Mouse (Mus musculus) c-Kit-positive CD71-positive TER-119-positive erythroid progenitor cells, embryonic 14.5 days (primary cell): ENCODE data around the gene Ankrd2.
"Not testable (repeated sequence)": the region's sequence is repeated elsewhere in the genome, so short reads cannot be mapped to it uniquely, and the experiment has no call there.

Experiments used
- DNase-seq: peaks from one replicate; pipeline ENCODE4 v3.0.0-alpha.2; 2013; ENCODE audit warnings: low spot score

The Ankrd2 gene

DNA sequence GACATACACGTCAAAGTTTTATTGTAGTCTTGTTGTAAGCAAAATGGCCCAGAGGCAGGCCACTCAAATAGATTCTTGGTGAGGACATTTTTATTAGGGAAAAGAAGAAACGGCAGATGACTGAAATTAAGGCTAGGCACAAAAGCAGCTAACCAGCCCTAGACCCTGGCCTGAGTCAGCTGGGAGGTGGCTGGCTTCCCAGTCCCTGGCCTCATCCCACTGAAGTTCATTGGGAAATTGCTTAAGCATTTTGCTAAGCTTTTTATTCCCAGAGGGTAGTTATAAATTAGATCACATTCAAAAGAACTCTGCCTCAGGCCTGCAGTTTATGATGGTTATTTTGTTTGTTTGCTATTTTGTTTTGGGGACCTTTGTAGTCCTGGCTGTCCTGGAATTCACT lies 20.1 kb downstream of the Ankrd2 start:
- no peak for DNase-seq

DNA sequence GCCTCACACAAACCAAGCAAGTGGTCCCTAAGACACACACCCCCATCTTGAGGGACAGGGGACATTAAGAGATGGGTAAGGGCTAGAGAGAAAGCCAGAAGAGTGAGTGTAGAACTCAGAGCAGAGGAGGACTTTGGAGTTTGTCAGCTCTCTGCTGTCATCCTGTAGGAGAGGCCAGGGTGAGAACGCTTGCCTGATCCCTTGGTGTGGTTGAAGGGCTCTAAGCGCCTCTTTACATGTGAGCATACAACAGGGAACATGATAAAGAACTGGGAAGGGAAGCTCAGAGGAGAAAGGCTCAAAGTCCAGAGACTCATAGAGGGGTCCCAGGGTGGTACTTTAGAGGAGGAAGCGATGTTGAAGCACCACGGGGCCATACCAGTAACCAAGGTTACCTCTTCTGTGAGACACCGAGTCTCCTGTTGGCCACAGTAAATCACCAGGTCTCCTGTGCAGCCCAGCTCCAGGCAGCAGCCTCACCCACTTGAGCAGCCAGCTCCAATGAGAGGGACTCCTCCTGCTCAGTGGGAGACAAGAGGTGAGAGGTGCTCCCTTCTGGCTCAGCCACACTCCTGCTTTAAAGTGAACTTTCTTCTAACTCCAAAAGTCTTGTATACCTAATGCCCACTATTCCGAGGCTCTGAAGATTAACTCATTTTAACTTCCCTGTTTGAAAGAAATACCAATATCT lies 21.1 kb downstream of the Ankrd2 start:
- DNase-seq, result no peak

DNA sequence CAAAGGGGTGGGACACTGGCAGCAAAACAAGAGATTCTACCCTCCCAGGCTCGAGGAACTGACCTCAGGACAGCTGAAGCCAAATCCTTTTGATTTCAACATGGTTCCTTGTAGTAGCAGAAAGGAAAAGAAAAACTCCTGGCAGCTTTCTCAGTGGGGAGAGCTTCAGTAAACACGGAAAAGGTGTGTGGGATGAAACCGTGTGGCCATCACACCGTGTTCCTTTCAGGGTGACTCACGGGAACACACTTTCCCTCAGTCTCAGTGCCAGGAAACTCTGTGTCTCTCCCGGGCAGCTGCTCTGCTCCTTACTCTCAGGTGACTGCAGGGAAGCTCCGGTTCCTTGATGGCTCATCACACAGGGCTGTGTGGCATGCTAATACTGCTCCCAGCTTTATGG lies 22.6 kb downstream of the Ankrd2 start:
- DNase-seq, result no peak

DNA sequence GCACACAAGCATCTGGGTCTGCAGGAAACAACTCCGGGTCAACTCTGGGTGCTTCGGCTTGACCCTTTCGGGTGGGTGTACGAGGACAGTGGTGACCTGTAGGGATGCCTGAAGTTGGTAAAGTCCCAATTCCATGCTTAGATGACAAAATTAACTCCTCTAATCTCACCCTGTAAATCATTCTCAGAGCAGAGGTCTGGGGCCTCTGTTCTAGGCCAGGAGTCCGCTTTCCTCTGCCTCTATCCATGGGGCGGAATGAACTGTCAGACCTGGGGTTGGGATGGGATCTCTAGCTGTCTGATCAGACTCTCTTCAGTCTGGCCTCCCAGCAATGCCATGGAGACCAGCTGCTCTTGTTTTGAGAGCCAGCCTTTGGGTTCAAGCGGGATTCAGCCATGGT lies 25.6 kb downstream of the Ankrd2 start:
- DNase-seq, result no peak

DNA sequence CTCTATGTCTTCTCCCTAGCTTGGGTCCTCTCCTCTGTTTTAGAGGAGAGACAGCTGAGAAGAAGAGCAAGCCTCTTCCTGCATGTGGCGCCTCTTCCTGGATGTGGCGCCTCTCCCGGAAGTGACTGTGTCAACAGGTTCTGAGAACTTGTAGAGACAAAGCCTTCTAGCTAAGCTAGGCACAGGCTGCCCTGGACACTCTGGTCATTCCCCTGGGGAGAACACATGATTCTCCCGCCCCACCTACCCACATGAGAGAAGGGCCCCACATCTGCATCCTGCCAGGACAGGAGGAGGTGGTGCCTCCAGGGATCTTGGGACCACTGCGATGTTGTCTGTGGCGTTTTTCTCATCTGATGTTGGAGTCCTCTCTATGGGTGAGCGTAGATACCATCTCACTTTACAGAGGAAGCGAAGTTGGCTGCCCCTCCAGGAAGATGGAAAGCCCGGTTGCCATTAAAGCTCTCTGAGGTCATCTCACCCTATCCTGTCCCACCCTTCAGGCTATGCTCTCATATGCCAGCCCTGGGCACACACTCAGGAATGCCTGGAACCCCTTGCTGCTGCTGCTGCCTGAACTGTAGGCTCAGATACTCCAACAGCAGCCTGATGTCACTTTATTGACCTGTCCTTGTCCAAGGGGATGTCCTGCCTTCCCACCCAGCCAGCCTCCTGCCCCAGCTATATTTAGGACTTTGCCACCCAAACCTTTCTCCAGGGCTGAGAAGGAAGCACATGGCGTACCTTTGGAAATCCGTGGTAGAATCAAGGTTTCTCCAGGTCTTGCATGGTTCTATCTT lies 32.8 kb downstream of the Ankrd2 start:
- no peak for DNase-seq

DNA sequence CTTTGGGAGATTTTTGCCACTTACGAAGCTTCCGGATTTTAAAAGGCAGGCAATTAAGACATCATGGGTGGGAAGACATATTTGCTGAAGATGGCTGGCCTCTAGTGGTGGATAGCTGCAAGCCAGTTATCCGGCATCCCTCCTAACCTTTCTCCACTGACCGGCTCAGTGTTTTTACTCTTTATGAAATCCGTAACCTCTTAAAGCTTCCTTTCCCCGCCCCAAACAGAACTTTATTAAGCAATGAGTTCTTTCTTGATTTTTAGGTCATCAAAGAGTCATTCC lies 33.4 kb downstream of the Ankrd2 start:
- DNase-seq, result no peak

DNA sequence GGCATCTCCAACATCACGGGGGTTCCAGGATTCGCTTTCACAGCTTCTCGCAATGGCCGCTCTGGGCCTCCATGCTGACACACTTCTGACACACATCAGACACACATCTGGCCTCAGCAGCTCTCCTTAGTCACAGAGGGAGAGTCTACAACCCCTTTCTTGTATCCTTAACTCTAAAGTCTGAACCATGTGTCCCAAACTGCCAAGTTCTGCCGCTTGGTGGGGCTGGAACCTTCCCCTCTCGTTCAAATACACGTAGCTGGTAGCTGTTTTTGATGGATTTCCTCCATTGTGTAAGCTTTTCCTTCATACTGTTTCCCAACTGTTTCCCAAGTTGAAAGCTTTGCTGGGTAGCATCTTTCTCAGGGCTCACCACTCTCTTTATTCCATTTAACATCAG lies 35.4 kb downstream of the Ankrd2 start:
- no peak for DNase-seq

DNA sequence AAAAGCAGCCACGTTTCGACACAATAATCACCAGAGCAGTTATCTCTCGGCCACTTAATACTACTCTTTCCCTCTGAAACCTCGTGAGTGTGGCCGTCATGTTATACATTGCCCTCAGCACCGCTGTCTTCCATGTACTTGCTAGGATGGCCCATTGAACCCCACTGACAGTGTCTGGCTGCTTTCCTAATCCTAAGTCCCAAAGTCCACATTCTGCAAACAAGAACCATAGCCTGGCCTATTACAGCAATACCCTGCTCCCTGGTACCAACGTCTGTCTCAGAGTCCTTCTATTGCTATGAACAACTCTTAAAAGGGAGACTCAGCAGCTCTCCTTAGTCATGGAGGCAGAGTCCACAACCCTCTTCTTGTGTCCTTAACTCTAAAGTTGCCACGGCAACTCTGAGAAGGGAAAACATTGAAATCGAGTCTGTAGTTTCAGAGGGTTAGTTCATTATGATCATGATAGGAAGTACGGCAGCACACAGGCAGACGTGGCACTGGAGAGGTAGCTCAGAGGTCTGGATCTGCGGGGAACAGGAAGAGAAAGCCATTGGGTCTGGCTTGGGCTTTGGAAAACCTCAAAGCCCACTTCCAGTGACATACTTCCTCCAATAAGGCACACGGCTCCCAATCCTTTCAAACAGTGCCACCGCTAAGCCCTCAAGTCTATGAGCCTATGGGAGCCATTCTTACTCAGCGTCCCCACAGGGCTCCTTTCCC lies 36.2 kb downstream of the Ankrd2 start:
- no peak for DNase-seq

DNA sequence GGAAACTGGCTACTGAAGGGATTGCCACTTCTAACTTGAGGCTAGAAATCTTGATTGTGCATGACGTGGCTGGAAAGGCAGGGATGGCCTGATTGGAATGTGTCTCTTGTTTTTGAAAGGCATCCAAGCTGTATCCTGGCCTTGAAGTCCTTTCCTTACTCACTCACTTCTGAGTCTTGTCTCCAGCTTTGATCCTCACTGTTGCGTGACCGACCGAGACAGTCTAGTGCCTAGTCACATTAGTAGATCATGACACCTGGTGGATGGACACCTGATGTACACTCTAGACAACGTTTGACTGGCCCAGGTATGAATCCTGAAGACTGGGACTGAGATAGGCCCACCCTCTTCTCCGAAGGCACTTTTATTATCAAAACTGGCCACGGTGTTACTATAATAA lies 37.0 kb downstream of the Ankrd2 start:
- DNase-seq, result no peak

DNA sequence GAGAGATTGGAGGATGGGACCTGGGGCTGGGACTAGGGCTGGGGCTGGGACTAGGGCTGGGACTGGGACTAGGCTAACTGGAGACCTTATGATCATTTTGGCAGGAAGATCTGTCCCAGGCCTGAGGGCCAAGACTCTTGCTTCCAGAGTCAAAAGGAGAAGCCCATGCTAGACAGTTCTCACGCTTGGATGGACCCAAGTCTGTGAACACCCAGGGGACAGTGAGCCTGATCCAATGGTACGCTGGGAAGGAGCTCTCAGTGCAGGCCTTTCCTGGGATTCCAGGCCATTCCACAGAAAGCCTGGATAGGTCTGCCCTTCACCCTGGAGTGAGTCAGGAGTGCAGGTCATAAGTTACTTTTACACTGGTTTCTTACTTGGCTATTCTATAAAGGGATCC lies 39.3 kb downstream of the Ankrd2 start:
- no peak for DNase-seq

DNA sequence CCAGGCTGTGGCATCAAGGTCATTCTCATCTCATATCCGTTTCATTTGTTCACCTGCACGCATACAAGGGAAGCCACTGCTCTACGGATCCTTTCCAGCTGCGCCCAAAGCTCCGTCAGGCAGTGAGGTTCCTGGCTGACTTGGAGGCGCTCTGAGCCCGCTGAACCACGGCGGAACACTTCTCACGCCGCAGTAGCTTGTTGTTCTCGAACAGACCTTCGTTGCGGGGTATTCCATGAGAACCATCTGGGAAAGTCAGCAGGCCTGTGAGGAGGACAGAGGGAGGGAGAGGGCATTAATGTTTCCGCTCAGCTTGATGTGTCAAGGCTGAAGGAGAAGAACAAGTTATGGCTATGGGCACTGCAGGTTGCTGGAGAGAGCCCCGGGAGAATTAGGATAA lies 40.2 kb downstream of the Ankrd2 start:
- DNase-seq, result no peak

DNA sequence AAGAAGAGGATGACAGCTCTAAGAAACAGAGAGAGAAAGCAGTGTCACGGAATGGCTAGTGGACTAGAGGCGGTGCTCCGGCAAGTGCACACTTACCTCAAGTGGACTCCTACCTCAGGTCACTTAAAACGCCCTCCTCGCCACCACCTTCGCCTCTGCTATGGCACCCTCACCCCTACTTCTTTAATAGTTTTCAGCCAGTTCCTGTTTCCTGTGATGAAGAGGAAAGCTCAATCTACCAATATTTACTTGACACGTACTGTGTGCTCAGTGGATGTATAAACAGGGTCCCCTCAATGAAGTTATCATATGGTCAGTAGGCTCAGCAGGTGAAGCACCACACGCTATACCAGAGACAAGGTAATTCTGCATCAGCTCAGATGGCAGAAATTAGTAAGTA lies 42.8 kb downstream of the Ankrd2 start:
- no peak for DNase-seq

DNA sequence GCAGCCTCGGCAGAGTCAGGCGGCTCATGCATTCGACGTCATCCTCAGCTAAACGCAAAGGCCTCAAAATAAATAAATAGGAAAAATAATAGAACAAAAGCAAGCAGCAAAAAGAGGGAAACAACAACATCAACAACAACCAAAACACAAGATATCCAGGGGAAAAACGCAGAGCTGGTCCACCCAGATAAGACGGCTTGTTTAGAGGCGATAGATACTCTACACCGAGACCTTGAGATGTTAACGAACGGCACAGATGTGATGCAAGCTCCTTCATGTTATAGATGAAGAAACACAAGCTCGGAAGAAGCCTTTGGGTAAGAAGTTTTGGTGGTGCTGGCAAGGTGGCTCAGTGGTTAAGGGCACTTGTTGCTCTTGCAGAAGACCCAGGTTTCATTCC lies 43.2 kb downstream of the Ankrd2 start:
- DNase-seq, result peak; percentile 37

DNA sequence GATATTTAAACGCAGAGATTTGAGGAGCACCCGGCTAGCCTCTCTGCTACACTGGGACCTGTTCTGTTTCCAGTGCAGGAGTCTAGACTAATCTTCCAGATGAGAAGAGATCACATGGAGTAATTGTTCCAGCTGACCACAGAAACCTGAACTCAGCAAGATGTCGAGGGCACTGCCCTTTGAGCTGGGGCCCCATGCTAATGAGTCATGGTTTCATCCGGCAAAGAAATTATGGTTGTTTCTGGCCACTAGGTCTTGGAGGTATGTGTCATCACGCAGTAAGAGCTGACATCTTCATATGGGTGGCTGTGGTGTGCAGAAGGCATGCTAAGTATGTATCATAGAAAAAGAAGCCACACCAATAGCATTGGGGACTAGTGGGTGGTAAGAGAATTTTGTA lies 44.1 kb downstream of the Ankrd2 start:
- no peak for DNase-seq

DNA sequence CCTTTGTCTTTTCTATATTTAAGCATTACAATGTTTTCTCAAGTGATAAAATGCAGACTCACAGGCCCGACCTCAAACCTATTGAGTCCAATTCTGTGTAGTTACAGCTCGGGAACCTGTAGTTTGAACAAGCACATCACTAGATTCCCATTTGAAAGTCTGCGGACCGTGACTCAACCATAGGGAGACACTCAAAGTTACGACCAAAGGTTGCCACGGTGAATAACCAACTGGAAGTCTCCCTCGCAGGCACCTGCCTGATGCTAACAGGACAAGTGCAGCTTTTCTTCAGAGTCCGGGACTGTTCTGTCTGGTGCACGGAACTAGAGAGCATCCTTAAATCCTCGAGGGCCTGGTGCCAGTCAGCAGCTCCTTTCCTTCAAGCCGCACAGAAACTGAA lies 44.7 kb downstream of the Ankrd2 start:
- DNase-seq, result no peak

DNA sequence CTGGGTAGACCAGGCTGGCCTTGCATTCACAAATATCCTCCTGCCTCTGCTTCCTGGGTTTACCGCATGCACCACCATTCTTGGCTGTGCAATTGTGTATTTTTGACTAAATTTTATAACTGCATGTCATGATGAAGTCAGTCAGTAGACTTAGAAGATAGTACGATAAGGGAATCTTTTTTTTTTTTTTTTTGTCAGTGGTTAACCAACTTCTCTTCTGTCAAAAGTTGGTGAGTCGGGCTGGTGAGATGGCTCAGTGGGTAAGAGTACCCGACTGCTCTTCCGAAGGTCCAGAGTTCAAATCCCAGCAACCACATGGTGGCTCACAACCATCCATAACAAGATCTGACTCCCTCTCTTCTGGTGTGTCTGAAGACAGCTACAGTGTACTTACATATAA lies 45.8 kb downstream of the Ankrd2 start:
- not testable (repeated sequence) for DNase-seq

DNA sequence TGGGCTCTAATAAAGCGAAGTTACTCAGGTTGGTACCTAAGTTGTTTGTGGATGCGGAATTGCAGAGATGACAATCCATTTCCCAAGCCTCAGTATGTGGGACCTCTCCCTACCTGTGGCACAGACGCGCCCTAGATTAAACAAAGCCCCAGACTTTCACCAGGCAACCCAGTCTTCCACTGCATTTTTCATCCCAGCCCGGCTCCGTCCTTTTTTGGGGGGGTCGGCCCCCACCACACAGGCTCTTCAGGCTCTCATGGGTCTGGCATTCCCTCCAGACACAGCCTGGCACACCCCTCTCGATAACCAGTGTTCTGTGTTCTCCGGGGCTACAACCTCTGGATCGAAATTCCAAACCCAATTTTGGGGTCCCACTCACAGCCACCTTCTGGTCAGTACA lies 49.9 kb downstream of the Ankrd2 start:
- no peak for DNase-seq

DNA sequence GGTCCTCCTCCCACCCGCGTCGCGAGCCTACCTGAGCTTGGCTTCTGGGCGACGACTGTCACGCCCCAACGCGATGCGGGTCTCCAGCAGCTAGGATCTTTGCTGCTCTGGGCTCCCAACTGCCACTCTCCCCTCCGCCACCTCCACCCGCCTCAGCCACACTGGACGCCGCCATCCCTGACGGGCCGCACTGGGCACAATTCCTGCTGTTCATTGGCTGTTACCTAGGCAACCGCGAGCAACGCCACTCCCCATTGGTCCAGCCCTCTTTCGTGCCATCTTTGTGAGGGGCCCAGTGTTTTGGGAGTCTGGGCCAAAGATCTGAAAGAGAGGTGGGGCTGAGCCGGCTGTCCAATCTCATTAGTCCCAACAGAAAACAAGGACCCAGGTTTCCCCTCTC lies 50.4 kb downstream of the Ankrd2 start, which contains the start of gene Morn4:
Gene Morn4, minus strand, starts transcription at position 192 of the 400 bp plus-strand sequence.
- DNase-seq, result peak; percentile 83

DNA sequence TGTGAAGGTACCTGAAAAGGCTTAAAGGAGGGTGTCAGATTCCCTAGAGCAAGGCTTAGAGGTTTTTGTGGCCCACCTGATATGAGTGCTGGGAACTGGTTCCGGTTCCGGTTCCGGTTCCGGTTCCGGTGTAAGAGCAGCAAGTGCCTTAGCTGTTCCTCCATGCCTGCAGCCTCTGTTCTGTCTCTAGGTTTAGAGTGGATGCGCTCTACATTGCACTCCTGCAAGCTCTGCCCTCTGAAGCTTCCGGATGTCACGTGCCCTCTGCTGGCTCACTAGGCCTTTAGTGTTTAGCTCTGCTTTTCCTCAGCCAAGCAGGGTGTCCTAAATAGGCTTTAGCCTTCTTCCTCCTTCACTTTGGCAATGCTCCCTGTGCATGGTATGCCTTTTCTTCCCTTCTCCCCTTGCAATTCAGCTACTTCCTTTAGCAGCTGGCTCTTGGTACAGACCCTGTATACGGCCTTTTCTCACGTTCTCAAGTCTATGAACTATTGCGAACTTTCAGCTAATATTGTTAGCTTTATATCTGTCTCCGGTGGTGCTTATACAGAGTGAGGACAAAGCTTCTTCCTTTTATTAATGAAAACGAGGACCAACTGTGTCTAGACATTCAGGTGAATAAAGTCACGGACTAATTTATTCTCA lies 53.4 kb downstream of the Ankrd2 start:
- peak; percentile 39 for DNase-seq

DNA sequence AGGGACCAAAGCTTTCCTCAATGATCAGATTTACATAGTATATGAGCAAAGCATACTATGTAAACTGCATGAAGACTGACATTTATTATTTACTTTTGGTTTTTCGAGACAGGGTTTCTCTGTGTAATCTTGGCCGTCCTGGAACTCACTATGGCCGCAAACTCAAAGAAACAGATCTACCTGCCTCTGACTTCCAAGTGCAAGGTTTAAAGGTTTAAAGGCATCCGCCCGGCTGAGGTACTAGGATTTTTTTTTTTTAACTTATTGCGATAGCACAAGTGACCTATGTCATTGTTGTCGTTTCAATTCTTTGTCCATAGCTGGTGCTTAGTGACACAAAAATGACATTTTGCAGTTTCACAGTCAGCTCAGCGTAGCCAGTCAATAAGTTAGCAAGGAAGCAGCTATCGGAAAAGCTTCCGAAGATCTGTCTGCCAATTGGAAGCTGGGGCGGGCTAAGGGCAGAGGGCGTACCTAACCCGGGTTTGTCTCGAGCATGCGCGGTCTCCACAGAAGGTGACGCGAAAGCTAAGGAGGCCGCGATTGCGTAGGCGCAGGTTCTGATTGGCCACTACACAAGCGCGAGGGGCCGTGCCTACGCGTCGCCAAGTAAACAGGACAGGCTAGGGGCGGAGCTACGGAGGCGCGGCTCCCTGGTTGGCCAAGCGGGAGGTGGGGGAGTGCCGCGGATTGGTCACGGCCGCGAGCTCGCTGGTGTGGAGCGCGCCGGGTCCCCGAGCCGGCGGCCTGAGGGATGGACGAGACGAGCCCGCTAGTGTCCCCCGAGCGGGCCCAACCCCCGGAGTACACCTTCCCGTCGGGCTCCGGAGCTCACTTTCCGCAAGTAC lies 54.2 kb downstream of the Ankrd2 start, which contains the start of gene Pi4k2a:
Gene Pi4k2a, plus strand, starts transcription at position 723 of the 848 bp plus-strand sequence.
- peak; percentile 100 for DNase-seq

DNA sequence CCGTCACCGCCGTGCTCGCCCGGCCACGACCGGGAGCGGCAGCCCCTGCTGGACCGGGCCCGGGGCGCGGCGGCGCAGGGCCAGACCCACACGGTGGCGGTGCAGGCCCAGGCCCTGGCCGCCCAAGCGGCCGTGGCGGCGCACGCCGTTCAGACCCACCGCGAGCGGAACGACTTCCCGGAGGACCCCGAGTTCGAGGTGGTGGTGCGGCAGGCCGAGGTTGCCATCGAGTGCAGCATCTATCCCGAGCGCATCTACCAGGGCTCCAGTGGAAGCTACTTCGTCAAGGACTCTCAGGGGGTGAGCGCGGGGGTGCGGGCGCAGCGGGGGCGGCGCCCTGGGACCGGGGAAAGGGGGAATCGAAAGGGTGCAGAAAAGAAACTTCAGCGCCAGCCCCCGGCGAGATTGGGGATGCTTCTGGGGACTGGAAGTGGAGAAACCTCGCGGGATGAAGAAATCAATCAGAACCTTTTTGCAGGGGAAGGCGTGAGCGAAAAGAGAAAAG lies 54.9 kb downstream of the Ankrd2 start:
- peak; percentile 29 for DNase-seq
